Mouse (Mus musculus) lung, embryonic 14.5 days (tissue): ENCODE results near the gene Hist1h2bk. TPM values are rescaled to one million over a fixed set of nuclear protein-coding genes. Genes with fewer than 3 reads are reported as not detected.

Experiments
- ATAC-seq: fragments of 200-750 bp; cut with Nextera tagmentation; 2 replicates; pipeline ENCODE4 v1.8.0; 2017; ENCODE audit warnings: mild to moderate bottlenecking, moderate TSS enrichment, moderate library complexity; ENCODE audit not compliant: insufficient read depth
- DNase-seq: peaks from one replicate; pipeline ENCODE4 v3.0.0-alpha.2; 2015
- H3K27ac ChIP-seq: fragments of 300-500 bp; sonication (generic); 2 replicates; pipeline ENCODE4 v1.5.1; 2014; ENCODE audit warnings: low read depth, mild to moderate bottlenecking, moderate library complexity
- H3K27me3 ChIP-seq: fragments of 300-500 bp; sonication (generic); 2 replicates; pipeline ENCODE4 v1.6.1; 2014; ENCODE audit warnings: low read length, control low read depth; ENCODE audit not compliant: insufficient read depth
- H3K36me3 ChIP-seq: fragments of 300-500 bp; sonication (generic); 2 replicates; pipeline ENCODE4 v1.6.1; 2014; ENCODE audit warnings: control low read depth; ENCODE audit not compliant: insufficient read depth
- H3K4me1 ChIP-seq: fragments of 300-500 bp; sonication (generic); 2 replicates; pipeline ENCODE4 v1.6.1; 2014; ENCODE audit warnings: antibody characterized with exemption, control low read depth; ENCODE audit not compliant: insufficient read depth
- H3K4me2 ChIP-seq: fragments of 300-500 bp; sonication (generic); 2 replicates; pipeline ENCODE4 v1.6.1; 2014; ENCODE audit warnings: mild to moderate bottlenecking
- H3K4me3 ChIP-seq: fragments of 300-500 bp; sonication (generic); 2 replicates; pipeline ENCODE4 v1.5.1; 2014; ENCODE audit warnings: low read depth, low read length
- H3K9ac ChIP-seq: fragments of 300-500 bp; sonication (generic); 2 replicates; pipeline ENCODE4 v1.6.1; 2014
- H3K9me3 ChIP-seq: fragments of 300-500 bp; sonication (generic); 2 replicates; pipeline ENCODE4 v1.6.1; 2016; ENCODE audit warnings: low read depth, low read length, control low read depth
- CTCF ChIP-seq: IDR thresholded peaks from 2 replicates; pipeline ENCODE4 v1.5.1; 2016; ENCODE audit warnings: antibody characterized with exemption, low read depth
- WGBS: fragments of 180-500 bp; shearing (Covaris S2); extraction: QIAGEN DNeasy Blood & Tissue Kit; methylation state at CpG from one replicate; pipeline ENCODE4 v1.1.7; 2014; 5-methylcytosine and 5-hydroxymethylcytosine counted together
- polyA plus RNA-seq: library from polyadenylated mRNA; unstranded; fragments of >200 nt; fragmentation: Nextera tagmentation; extraction: Ambion mirVana; gene quantifications from 2 replicates; pipeline ENCODE4 v1.2.1, GENCODE M21; 2014

Hist1h2bk gene
- polyA plus RNA-seq, 1 experiment from 2014 or later: 11.7 TPM

DNA sequence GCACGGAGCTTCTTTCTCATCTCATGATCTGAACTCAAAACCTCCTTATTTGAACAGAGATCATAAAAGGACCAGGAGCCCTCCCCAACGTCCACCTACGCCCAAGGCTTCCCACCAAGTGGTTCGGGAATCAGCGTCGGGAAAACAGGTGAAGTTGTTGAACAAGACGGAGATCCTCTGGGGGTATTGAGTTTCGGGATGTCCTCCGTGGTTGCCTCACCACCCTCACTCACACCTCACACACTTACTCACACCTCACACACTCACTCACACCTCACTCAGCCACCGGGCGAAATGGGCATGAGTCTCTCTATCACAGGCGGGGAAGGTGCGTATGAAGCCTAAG is 38.9 kb upstream of the Hist1h2bk start:
- Histone ChIP-seq H3K36me3 (no peaks in the 10 kb centered on the region), H3K27ac (no peak overlapping the region), H3K4me2 (peak overlapping the region; percentile 79), H3K4me3 (peak overlapping the region; percentile 45), H3K4me1 (no peaks in the 10 kb centered on the region; the same call in 1 of the 2 replicates), H3K9me3 (no peaks in the 10 kb centered on the region), H3K27me3 (peaks cover 61% of the 10 kb centered on the region), H3K9ac (no peak overlapping the region)
- no peak for TF ChIP-seq CTCF
- ATAC-seq (no peak), DNase-seq (no peak)
- WGBS: under 1% methylated on average over 13 of the region's 13 CpGs

DNA sequence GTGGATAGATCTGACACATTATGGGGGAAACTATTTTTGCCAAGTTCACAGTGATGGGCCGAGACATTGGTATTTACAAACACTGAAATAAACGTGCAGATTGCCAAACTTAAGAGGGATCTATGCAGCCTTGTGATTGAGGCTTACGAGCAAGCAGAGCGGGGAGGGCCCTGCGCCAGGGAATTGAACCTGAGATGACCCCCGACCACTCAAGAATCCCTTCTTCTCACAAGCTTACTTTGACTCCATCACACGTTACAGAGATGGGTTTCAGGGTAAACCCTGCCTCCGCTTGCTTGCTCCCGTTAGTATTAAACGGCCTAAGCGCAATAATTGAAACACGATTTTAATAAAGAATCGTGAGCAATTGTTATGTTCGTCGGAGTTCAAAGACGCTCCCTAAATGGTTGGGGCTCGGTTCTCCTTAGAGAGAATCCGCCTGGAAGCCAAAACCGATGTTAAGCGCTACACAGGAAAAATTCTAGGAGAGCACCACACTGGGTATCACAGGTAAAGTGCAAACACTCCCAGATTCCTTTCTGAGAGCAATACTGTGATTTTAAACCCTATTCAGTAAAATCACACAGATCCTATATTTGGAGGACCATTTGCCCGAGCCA is 38.4 kb upstream of the Hist1h2bk start:
- no peak overlapping the region for H3K9ac ChIP-seq
- H3K9me3 ChIP-seq: no peaks in the 10 kb centered on the region
- H3K36me3 ChIP-seq: no peaks in the 10 kb centered on the region
- H3K27me3 ChIP-seq: peaks cover 63% of the 10 kb centered on the region
- TF ChIP-seq CTCF: no peak
- no peaks in the 10 kb centered on the region; the same call in 1 of the 2 replicates for H3K4me1 ChIP-seq
- 1% methylated on average over 21 of the region's 21 CpGs for WGBS
- DNase-seq (peak; percentile 13), ATAC-seq (no peak)
- H3K4me2 ChIP-seq: peak overlapping the region; percentile 79
- no peak overlapping the region for H3K27ac ChIP-seq
- peak overlapping the region; percentile 45 for H3K4me3 ChIP-seq

DNA sequence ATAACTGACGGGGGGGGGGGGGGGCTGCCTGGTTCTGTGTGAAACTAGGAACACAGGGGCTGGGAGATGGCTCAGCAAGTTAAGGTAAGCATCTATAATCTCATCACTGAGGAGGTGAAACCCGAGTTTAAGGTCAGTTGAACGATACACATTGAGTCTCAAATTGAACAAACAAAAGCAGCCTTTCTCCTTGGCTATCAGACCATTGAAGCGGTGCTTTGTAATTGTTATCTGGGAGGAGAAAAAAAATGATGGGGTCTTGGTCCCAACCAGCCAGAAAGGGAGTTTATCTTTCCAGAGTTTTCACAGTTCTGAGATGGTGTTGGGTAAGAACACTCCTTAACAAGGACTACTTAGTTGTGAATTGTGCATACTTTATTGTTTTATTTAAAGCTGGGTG is 37.8 kb upstream of the Hist1h2bk start:
- Histone ChIP-seq H3K4me2 (peak overlapping the region; percentile 79), H3K4me1 (no peaks in the 10 kb centered on the region; the same call in 1 of the 2 replicates), H3K9me3 (no peaks in the 10 kb centered on the region), H3K4me3 (peak overlapping the region; percentile 45; the same call in 1 of the 2 replicates), H3K9ac (no peak overlapping the region), H3K27me3 (peaks cover 63% of the 10 kb centered on the region), H3K27ac (no peak overlapping the region), H3K36me3 (no peaks in the 10 kb centered on the region)
- DNase-seq (no peak), ATAC-seq (no peak)
- WGBS: 6% methylated on average over 4 of the region's 4 CpGs
- TF ChIP-seq CTCF: no peak

DNA sequence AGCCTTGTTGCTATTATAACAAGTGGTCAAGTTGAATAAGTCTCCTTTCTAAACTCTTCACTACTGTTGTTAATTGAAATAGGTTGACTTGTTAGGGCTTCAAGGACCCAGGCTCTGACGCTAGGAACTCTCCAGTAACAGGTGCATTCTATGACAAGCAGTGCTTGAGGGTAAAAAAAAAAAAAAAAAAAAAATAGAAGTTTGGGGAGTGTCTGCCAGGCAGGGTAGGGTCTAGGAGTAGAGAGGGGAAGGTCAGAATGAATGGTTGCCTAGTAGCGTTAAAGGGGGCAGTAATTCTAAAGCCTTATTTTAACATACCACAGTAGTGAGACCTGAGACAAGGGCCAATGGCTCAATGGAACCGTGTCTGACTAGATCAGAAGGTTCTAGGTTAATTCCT is 37.3 kb upstream of the Hist1h2bk start:
- no peaks in the 10 kb centered on the region for H3K36me3 ChIP-seq
- H3K27me3 ChIP-seq: peaks cover 69% of the 10 kb centered on the region
- no peak for TF ChIP-seq CTCF
- H3K27ac ChIP-seq: no peak overlapping the region
- no peak overlapping the region for H3K9ac ChIP-seq
- DNase-seq (no peak), ATAC-seq (no peak)
- H3K4me2 ChIP-seq: no peak overlapping the region
- H3K4me3 ChIP-seq: no peak overlapping the region
- H3K9me3 ChIP-seq: no peaks in the 10 kb centered on the region
- no peaks in the 10 kb centered on the region; the same call in 1 of the 2 replicates for H3K4me1 ChIP-seq
- WGBS: 26% methylated on average over 3 of the region's 3 CpGs

DNA sequence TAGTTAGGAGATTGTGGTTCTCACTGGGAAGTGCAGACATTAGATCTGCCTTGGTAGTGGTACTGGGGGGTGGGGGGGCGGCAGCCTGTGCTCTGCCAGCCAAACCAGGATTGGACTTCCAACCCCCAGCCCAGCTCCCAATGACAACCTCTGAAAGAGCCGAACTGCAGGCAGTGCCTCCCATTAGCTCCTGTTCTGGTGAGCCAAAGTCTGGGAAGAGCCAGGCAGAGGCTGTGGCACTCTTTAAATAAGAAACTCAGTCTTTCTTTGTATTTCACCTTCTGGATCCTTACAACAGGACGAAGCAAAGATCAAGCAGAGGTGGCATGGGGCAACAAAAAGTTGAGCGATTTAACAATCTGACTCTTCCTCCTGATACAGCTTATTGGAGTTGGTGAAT is 36.5 kb upstream of the Hist1h2bk start:
- peaks cover 73% of the 10 kb centered on the region for H3K27me3 ChIP-seq
- no peak overlapping the region for H3K4me2 ChIP-seq
- H3K9ac ChIP-seq: no peak overlapping the region
- TF ChIP-seq CTCF: no peak
- H3K9me3 ChIP-seq: no peaks in the 10 kb centered on the region
- H3K36me3 ChIP-seq: no peaks in the 10 kb centered on the region
- ATAC-seq (no peak), DNase-seq (no peak)
- 36% methylated on average over 4 of the region's 4 CpGs for WGBS
- H3K27ac ChIP-seq: no peak overlapping the region
- no peaks in the 10 kb centered on the region; the same call in 1 of the 2 replicates for H3K4me1 ChIP-seq
- H3K4me3 ChIP-seq: no peak overlapping the region

DNA sequence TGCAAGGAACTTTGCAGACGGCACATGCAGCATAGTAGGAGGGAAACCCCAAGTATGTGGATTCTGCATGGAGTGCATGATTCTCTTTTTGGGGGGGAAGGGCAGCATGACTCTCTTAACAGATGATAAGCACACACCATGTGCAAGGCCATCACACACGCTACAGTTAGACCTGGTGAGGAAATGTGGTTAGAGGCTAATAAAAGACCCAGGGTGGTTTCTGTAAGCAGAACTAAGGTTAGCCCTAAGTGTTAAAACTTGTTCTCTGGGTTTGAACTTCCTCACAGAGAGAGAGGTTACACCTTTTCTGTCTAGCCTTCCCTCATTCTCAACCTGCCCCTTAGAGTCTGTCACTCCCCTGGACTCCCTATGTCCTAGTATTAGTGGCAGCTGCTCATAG is 34.3 kb upstream of the Hist1h2bk start:
- Histone ChIP-seq H3K4me2 (0 out of 2 replicates have a peak overlapping the region, but pooled peaks have one; percentile 21), H3K36me3 (no peaks in the 10 kb centered on the region), H3K9ac (no peak overlapping the region), H3K27ac (no peak overlapping the region), H3K4me3 (no peak overlapping the region), H3K27me3 (peaks cover 80% of the 10 kb centered on the region), H3K4me1 (no peaks in the 10 kb centered on the region; the same call in 1 of the 2 replicates), H3K9me3 (no peaks in the 10 kb centered on the region)
- ATAC-seq (no peak), DNase-seq (no peak)
- no peak for TF ChIP-seq CTCF
- WGBS: 52% methylated on average over 2 of the region's 2 CpGs

DNA sequence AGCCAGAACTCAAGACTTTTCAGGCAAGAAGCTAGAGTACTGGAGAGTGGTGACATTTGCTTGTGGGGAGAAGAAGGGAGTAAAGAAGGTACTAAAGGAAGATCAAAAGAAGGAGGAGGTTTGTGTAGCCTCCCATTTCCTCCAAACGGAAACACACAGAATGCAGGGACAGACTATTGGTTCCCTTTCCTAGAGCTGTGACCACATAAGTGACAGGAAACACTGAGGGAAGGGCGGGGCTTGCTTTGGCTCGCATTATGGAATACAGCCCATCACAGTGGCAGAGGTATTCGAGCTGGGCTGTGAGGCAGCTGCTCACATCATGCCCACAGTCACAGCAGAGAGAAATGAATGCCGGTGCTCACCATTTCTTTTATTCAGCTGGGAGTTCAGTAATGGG is 33.8 kb upstream of the Hist1h2bk start:
- Histone ChIP-seq H3K27me3 (peaks cover 79% of the 10 kb centered on the region), H3K4me1 (no peaks in the 10 kb centered on the region; the same call in 1 of the 2 replicates), H3K36me3 (no peaks in the 10 kb centered on the region), H3K27ac (no peak overlapping the region), H3K9me3 (no peaks in the 10 kb centered on the region), H3K4me3 (no peak overlapping the region), H3K4me2 (0 out of 2 replicates have a peak overlapping the region, but pooled peaks have one; percentile 21), H3K9ac (no peak overlapping the region)
- ATAC-seq (no peak), DNase-seq (peak; percentile 65)
- no peak for TF ChIP-seq CTCF
- WGBS: 23% methylated on average over 5 of the region's 5 CpGs
